Mouse (Mus musculus): ENCODE measurements around the gene Fam13a.

The Fam13a gene

DNA sequence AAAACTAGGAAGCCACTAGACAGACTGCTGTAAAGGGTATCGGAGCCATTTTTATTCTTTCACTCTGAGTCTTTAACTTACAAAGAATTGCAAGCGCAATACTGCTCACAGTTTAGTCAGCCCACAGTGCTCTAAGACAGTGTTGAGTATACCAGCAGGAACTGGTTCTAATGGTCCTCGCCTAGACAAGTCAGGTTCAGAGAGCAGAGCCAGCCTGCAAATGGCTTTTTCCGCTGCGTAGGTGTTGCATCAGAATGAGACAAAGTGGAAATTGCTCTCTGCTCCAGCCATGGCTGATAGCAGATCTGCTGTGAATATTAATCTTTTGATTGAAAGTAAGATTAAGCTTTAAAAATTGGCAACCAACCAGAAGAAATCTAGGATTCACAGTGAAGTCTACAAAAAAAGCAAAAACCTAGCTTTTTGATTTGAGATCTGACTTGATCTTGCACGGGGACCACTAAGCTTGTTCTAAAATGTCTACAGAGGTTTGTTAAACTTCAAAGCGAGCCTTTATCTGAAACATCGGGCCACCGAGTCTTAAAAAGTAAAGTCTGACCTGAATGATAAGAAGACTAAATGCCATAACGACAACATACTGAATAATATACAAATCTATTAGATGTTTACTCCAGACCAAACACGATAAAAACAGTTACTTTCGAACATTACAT is 91.7 kb downstream of the Fam13a start:
- no peak for DNase-seq

GRCm38 (mm10) chr6:58931149-58931548 is 93.2 kb downstream of the Fam13a start:
- no peak for DNase-seq

DNA sequence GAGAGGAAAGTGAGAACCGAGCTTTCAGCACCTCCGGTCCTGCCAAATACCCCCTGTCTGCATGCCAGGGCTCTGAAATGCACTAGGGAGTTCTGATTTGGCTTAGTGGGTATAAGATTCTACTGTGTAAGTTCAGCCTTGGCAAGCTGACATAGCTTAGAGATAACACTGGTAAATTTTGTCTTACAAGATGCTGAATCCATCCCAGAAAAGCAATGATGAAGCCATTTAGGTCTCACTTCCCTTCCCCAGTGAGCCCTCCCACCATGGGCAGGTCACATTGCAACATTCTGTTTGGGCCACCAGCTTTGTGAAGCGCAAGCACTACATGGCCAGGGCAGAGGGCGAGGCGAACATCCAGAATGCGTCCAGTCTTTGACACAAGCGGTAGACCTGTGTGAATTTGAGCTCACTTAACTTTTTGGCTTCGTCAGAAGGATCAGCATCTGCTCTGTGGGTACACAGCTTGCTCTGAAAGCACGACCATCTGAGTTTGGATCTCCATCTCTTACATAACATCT is 94.4 kb downstream of the Fam13a start:
- peak; percentile 48 for DNase-seq

- peak; percentile 61 for DNase-seq
These were observed 96.5 kb downstream of the Fam13a start for GRCm38 (mm10) chr6:58927881-58928280.

- DNase-seq: no peak
These were observed 101.8 kb downstream of the Fam13a start for GRCm38 (mm10) chr6:58922511-58922910.

DNA sequence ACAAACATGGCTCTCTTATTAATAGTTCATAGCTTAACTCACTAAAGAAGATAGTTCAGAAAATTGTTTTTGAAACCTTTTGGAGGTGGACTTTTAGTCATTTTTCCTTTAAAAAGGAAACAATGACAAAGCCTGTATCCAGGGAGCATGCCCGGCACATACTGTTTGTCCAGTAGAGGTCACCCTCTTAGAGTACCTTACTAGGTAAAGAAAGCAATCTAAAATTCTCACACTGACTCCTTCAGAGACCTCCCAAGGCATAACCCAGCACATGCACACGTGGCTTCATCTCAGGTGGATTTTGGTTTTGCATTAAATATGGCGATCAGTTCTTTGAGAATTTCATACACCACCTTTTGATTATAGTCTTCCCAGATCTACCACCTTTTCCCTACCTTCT is 102.7 kb downstream of the Fam13a start:
- DNase-seq: no peak

- no peak for DNase-seq
These were observed 103.6 kb downstream of the Fam13a start for GRCm38 (mm10) chr6:58920735-58921134.

- DNase-seq: no peak
These were observed 107.9 kb downstream of the Fam13a start for GRCm38 (mm10) chr6:58916498-58916897.

GRCm38 (mm10) chr6:58913971-58914370 is 110.4 kb downstream of the Fam13a start:
- DNase-seq: no peak

DNA sequence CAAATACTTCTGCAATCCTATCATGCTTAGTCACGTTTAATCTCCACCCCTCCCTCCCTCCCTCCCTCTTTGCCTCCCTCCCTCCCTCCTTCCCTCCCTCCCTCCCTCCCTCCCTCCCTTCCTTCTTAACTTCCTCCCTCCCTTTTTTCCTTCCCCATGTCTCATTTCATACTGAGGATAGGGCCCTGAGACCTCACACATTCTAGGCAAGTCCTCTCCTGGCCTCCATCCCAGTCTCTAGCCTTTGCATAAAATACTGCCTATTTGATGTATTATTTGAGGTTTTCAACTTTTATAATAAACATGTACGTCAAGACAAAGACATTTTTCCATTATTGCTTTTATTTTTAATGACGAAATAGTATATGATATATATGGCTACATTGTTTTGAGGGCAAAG is 110.8 kb downstream of the Fam13a start:
- DNase-seq: no peak

- no peak for DNase-seq
These were observed 111.5 kb downstream of the Fam13a start for GRCm38 (mm10) chr6:58912842-58913241.

DNA sequence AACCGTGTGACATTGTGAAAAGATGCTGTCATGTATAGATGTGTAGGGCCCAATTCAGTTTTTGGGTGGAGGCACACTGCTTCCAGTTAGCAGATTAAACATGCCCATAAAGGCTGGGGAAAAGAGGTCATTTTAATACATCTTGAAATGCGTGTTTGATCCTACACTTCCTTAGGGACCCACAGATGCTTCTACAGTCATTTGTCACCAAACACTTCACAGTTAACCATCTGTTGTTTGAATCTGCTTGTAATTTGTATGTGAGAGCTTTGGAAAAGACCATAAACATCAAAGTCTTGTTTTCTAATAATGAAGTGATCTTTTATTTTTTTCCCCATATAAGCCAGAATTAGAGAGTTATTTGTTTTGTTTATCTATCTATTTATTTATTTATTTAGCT is 116.6 kb downstream of the Fam13a start:
- DNase-seq: no peak

GRCm38 (mm10) chr6:58907336-58907735 is 117.0 kb downstream of the Fam13a start:
- no peak for DNase-seq

DNA sequence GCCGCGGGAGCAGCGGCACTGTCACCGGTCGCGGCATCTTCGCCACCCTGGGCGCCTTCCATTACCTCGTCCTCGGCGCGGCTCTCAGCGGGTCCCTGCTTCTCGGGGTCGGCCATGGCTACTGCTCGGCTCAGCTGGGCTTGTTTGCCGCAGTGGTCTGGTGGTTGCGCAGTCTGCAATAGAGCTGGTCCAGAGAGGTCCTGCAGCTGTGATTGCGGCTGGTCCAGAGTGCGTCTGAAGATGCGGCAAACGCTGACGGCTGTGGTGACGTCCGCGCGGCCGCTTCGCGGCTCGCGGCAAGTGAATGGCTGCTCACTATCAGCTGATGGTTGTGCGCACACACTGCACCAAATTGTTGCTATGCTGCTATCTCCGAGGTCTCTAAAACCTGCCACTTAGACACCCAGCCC is 117.5 kb downstream of the Fam13a start, which contains the start of gene Nap1l5:
TSS of gene Nap1l5 (minus strand) at position 225 of the 410 bp plus-strand sequence.
- DNase-seq: peak; percentile 31

GRCm38 (mm10) chr6:58904551-58904950 is 119.8 kb downstream of the Fam13a start:
- DNase-seq: no peak

- no peak for DNase-seq
These were observed 121.2 kb downstream of the Fam13a start for GRCm38 (mm10) chr6:58903171-58903570.

DNA sequence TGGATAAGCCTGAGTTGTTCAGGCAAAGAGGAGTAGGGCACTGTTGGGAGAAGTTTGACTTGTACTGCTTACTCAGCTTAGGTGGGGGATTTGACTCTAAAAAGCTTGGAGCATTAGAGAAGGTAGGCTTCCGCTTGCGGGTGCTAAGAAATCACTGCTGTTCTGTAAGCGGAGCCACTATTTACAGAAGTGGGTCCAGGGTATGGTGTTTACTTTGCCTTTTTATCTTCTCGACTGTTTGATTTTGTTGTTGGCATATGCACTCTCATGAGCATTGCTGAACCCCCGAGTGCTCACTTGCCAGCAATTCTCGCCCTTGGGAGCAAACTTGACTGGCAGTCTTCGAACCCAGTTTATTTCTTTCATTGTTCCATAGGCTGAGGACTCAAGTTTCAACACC is 123.8 kb downstream of the Fam13a start:
- DNase-seq: no peak

- DNase-seq: no peak
These were observed 125.3 kb downstream of the Fam13a start for GRCm38 (mm10) chr6:58899076-58899475.

DNA sequence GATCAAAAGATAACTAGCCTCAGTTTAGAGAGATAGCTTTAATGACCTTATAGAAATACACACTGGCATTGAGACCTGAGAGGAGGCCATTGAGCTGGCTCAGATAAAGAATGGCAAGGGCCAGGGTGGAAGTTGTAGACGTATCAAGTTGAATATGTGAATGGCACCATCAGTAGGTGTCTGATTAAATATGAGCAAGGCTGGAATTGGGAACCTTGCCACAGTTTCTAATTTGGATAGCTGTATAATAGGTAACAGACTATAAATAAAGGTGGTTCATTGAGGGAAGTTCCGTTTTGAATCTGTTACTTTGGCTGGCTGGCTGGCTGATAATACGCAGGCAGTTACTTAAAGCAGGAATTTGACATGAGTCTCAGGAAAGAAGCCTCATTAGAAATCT is 127.7 kb downstream of the Fam13a start:
- no peak for DNase-seq

GRCm38 (mm10) chr6:58894994-58895393 is 129.4 kb downstream of the Fam13a start:
- no peak for DNase-seq

GRCm38 (mm10) chr6:58893307-58893706 is 131.0 kb downstream of the Fam13a start:
- no peak for DNase-seq

DNA sequence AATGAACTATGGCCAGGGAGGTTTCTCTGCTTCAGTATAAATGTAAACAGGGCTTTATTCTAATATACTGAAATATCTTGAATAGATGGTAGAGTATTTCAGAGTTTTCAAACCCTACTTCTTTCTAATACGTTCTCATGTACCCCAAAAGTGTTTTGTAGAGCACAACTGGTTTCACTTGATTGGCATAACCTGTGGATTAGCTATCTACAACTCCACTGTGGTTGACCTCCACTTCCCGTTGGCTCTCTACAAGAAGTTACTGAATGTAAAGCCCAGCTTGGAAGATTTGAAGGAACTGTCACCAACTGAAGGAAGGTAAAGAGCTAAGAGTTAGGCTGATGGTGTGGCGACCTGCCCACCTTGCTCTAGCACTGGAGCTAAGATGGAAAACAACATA is 134.4 kb downstream of the Fam13a start:
- no peak for DNase-seq

DNA sequence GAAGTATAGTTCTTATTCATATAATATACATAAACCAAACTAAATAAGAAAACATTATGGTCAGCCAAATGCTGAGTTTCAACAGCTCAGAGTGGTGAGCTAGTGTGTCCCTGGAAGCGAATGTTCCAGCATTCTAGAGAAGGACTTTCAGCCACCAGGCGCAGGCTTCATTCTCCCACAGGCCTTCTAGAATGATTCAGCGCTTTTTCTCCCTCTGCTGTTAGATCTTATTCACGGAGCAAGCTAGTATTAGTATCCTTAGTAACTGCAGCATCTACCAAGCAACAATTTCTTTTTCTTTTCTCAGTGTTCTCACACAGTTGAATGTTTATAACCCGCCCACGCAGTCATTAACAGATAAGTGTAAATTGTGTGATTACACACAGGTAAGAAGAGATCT is 142.1 kb downstream of the Fam13a start:
- no peak for DNase-seq

Data from kidney, adult 18-20 months (tissue).